Mouse (Mus musculus): ENCODE data around the gene Slc39a11. TPM values are rescaled to one million over a fixed set of nuclear protein-coding genes. Genes with fewer than 3 reads are reported as not detected.

Gene Slc39a11
- polyA plus RNA-seq, 1 experiment from 2014 or later, result 15.1 TPM

DNA sequence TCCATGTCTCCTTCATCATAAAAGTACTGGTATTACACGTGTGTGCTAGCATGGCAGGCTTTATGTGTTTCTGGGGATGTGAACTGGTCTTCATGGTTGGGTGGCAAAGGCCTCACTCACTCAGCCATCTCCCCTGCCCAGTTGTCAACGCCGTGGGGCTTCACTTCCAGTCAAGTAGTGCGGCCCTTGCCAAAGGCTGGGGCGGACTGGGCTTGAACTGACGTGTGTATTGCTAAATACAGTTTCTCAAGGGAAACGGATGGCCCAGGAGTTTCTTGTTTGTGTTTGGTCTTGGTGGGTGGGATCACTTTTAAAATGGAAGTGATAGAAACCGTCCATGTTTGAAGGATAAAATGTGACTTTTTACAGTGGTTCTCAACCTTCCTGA is 112.7 kb downstream of the Slc39a11 start:
- TF ChIP-seq CTCF (IDR thresholded peaks at IDR 0.05) (no peak), EP300 (IDR thresholded peaks at IDR 0.05) (no peak)
- no peaks in the 10 kb centered on the region for H3K27me3 ChIP-seq (replicated peaks; ENCODE audit: insufficient read depth, low read length)
- H3K9ac ChIP-seq (replicated peaks; ENCODE audit: low read depth), result no peak overlapping the region
- H3K4me1 ChIP-seq (ENCODE audit: insufficient read depth, low read depth, low read length), result 0 out of 2 replicates have a peak, but pooled peaks cover 4% of the 10 kb centered on the region
- ATAC-seq, result no peak
- H3K4me3 ChIP-seq (ENCODE audit: low read depth, low read length), result no peak overlapping the region
- 61% methylated on average over 8 of the region's 8 CpGs for WGBS
- H3K36me3 ChIP-seq (ENCODE audit: insufficient read depth, low read length), result no peaks in the 10 kb centered on the region
- H3K27ac ChIP-seq (ENCODE audit: low read length), result no peak overlapping the region
- DNase-seq (ENCODE audit: low spot score), result no peak
- no peak overlapping the region for H3K4me2 ChIP-seq (replicated peaks; ENCODE audit: low read depth, low read length)
- H3K9me3 ChIP-seq (ENCODE audit: low read length), result no peaks in the 10 kb centered on the region

DNA sequence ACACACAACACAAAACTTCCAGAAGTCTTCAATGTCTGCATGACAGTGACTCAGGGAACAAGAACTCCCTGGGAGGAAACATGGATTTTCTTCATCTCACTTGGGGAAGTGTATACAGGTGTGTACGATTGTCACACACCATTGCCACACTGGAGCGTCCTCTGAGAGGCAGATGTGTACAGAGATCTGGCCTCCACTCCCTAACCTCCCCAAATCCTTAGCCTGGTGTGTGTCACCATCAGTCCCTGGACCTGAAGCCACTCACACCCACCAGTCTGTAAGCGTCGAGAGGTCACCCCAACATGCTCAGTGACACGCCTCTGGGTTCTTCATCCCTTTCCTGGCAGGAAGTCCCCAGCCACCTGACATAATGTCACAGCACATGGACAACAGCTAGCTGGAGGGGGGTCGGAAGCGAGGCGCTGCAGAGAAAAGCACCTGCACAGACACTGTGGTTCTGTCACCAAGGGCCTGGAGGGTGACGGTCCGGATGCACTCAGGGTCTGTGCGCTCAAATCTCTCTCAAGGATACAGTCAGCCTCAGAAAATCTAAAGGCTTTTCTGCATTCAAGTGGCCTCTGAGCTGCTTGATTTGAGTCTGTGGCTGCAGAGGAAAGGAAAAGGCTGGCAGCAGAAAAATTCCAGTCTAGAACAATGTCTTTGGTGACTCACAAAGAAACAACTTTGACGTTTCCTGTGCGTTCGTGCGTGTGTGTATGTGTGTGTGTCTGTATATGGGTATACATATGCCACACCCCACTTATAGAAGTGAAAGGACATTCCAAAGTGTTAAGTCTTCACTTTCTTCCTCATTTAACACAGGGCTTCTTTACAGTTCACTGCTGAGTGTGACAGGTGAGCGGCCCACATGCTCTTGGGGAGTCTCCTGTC is 113.3 kb downstream of the Slc39a11 start:
- H3K4me1 ChIP-seq (ENCODE audit: insufficient read depth, low read depth, low read length), result 0 out of 2 replicates have a peak, but pooled peaks cover 4% of the 10 kb centered on the region
- H3K4me2 ChIP-seq (replicated peaks; ENCODE audit: low read depth, low read length), result no peak overlapping the region
- peak overlapping the region; percentile 43; the same call in 1 of the 2 replicates for H3K27ac ChIP-seq (ENCODE audit: low read length)
- TF ChIP-seq CTCF (IDR thresholded peaks at IDR 0.05) (no peak), EP300 (IDR thresholded peaks at IDR 0.05) (peak; percentile 87)
- H3K4me3 ChIP-seq (ENCODE audit: low read depth, low read length), result no peak overlapping the region
- 59% methylated on average over 16 of the region's 16 CpGs for WGBS
- ATAC-seq (peak; percentile 81), DNase-seq (ENCODE audit: low spot score) (peak; percentile 73)
- no peak overlapping the region for H3K9ac ChIP-seq (replicated peaks; ENCODE audit: low read depth)
- H3K9me3 ChIP-seq (ENCODE audit: low read length), result no peaks in the 10 kb centered on the region
- no peaks in the 10 kb centered on the region for H3K27me3 ChIP-seq (replicated peaks; ENCODE audit: insufficient read depth, low read length)
- no peaks in the 10 kb centered on the region for H3K36me3 ChIP-seq (ENCODE audit: insufficient read depth, low read length)

DNA sequence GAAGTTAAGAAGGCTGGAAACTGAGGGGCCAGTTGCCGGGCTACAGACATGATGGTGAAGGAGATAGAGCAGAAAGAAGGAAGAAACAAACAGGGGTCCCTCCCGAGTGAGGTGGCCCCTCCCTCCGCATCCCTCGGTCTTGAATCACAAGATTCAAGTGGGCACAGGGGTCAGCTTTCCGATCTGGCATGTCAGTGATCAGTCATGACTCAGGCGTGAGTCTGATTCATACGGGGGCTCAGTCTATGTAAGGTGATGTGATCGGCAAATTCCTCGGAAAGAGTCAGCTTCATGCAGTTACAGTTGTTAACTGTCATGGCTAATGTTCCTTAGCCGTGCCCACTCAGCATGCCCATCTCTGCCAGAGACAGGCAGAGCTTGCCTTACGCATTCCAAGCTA is 115.5 kb downstream of the Slc39a11 start:
- WGBS, result 67% methylated on average over 11 of the region's 11 CpGs

DNA sequence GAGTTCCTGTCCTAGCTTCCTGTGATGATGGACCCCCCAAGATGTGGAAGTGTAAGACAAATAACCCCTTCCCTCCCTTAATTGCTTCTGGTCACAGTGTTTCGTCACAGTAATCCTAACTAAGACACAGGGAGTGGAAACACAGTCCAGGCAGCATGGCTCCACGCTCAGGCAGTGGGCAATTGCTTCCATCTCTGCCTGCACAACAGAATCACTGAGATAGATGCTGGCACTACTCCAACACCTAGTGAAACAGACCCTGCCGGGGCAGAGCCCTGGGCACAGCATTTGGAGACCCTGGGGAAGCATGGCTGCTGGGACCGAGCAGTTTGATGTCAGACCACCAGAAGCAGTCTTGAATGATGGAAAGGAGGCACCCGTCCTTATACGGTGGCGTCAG is 115.9 kb downstream of the Slc39a11 start:
- TF ChIP-seq CTCF (IDR thresholded peaks at IDR 0.05) (no peak), EP300 (IDR thresholded peaks at IDR 0.05) (no peak)
- no peak for ATAC-seq
- no peaks in the 10 kb centered on the region for H3K36me3 ChIP-seq (ENCODE audit: insufficient read depth, low read length)
- H3K27me3 ChIP-seq (replicated peaks; ENCODE audit: insufficient read depth, low read length), result no peaks in the 10 kb centered on the region
- H3K4me2 ChIP-seq (replicated peaks; ENCODE audit: low read depth, low read length), result no peak overlapping the region
- H3K27ac ChIP-seq (ENCODE audit: low read length), result no peak overlapping the region
- WGBS, result 49% methylated on average over 7 of the region's 7 CpGs
- H3K4me1 ChIP-seq (ENCODE audit: insufficient read depth, low read depth, low read length), result 0 out of 2 replicates have a peak, but pooled peaks cover 4% of the 10 kb centered on the region
- no peak overlapping the region for H3K9ac ChIP-seq (replicated peaks; ENCODE audit: low read depth)
- DNase-seq (ENCODE audit: low spot score), result no peak
- H3K4me3 ChIP-seq (ENCODE audit: low read depth, low read length), result no peak overlapping the region
- H3K9me3 ChIP-seq (ENCODE audit: low read length), result no peaks in the 10 kb centered on the region

More for the DNA sequence above, 115.5 kb downstream of the Slc39a11 start:
- ATAC-seq, result no peak
- H3K27ac ChIP-seq (ENCODE audit: low read length), result no peak overlapping the region
- H3K9me3 ChIP-seq (ENCODE audit: low read length), result no peaks in the 10 kb centered on the region
- H3K9ac ChIP-seq (replicated peaks; ENCODE audit: low read depth), result no peak overlapping the region
- H3K36me3 ChIP-seq (ENCODE audit: insufficient read depth, low read length), result no peaks in the 10 kb centered on the region
- no peaks in the 10 kb centered on the region for H3K27me3 ChIP-seq (replicated peaks; ENCODE audit: insufficient read depth, low read length)
- H3K4me3 ChIP-seq (ENCODE audit: low read depth, low read length), result no peak overlapping the region
- no peak overlapping the region for H3K4me2 ChIP-seq (replicated peaks; ENCODE audit: low read depth, low read length)
- DNase-seq (ENCODE audit: low spot score), result no peak
- TF ChIP-seq EP300 (IDR thresholded peaks at IDR 0.05) (no peak), CTCF (IDR thresholded peaks at IDR 0.05) (no peak)
- H3K4me1 ChIP-seq (ENCODE audit: insufficient read depth, low read depth, low read length), result 0 out of 2 replicates have a peak, but pooled peaks cover 4% of the 10 kb centered on the region

DNA sequence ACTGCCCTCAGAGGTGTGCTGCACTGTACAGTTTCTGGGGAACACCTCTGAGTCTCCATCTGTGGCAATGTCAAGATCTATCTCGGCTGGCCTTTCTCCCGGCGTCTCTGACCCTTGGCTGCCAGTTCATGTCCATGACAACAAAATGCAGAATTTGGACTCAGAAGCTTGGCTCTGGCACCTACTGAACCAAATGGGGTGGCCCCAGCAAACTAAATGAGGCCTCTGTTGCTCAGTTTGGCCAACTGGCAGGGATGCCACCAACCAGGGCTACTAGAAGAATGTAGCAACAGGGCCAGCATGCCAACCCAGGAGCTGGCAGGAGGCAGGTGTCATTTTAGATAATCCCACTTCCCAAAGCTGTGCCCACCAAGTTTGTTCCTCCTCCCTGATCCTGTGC is 121.5 kb downstream of the Slc39a11 start:
- Histone ChIP-seq H3K4me2 (replicated peaks; ENCODE audit: low read depth, low read length) (no peak overlapping the region), H3K9me3 (ENCODE audit: low read length) (no peaks in the 10 kb centered on the region), H3K36me3 (ENCODE audit: insufficient read depth, low read length) (no peaks in the 10 kb centered on the region), H3K4me1 (ENCODE audit: insufficient read depth, low read depth, low read length) (no peaks in the 10 kb centered on the region), H3K4me3 (ENCODE audit: low read depth, low read length) (no peak overlapping the region), H3K9ac (replicated peaks; ENCODE audit: low read depth) (no peak overlapping the region), H3K27me3 (replicated peaks; ENCODE audit: insufficient read depth, low read length) (no peaks in the 10 kb centered on the region), H3K27ac (ENCODE audit: low read length) (no peak overlapping the region)
- TF ChIP-seq CTCF (IDR thresholded peaks at IDR 0.05) (no peak), EP300 (IDR thresholded peaks at IDR 0.05) (no peak)
- ATAC-seq, result no peak
- DNase-seq (ENCODE audit: low spot score), result no peak
- WGBS, result 85% methylated on average over 3 of the region's 3 CpGs

DNA sequence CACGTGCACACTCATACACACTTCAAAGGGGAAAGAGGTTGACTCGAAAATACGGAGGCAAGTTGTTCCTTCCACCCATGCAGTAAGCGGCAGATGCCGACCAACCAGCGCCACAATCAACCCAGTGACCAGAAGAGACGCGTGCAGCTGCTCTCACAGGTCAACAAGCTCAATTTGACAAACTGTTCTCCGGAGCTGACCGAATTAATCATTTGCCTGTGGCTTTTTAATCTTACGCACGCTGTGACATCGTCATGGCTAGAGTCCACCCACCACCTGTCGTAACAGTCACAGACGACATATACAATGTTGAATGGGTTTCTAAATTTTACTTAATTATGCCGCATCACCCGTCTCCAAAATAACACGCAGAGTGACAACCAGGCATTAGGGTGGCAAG is 124.1 kb downstream of the Slc39a11 start:
- H3K4me2 ChIP-seq (replicated peaks; ENCODE audit: low read depth, low read length), result no peak overlapping the region
- no peaks in the 10 kb centered on the region for H3K27me3 ChIP-seq (replicated peaks; ENCODE audit: insufficient read depth, low read length)
- WGBS, result 72% methylated on average over 18 of the region's 18 CpGs
- H3K27ac ChIP-seq (ENCODE audit: low read length), result no peak overlapping the region
- ATAC-seq (no peak), DNase-seq (ENCODE audit: low spot score) (no peak)
- H3K4me3 ChIP-seq (ENCODE audit: low read depth, low read length), result no peak overlapping the region
- no peak overlapping the region for H3K9ac ChIP-seq (replicated peaks; ENCODE audit: low read depth)
- no peaks in the 10 kb centered on the region for H3K36me3 ChIP-seq (ENCODE audit: insufficient read depth, low read length)
- no peaks in the 10 kb centered on the region for H3K9me3 ChIP-seq (ENCODE audit: low read length)
- TF ChIP-seq EP300 (IDR thresholded peaks at IDR 0.05) (no peak), CTCF (IDR thresholded peaks at IDR 0.05) (no peak)
- H3K4me1 ChIP-seq (ENCODE audit: insufficient read depth, low read depth, low read length), result no peaks in the 10 kb centered on the region

Data from lung, postnatal 0 days (tissue).